Mouse (Mus musculus): ENCODE measurements around the gene Bhlha15. TPM values are rescaled to one million over a fixed set of nuclear protein-coding genes. Genes with fewer than 3 reads are reported as not detected.

The Bhlha15 gene
- polyA plus RNA-seq, 1 experiment from 2014 or later, result 0.09 TPM

Other genes with a start within 250 kb of the Bhlha15 start
- gene Ccz1, start 175.4 kb upstream of the Bhlha15 start, polyA plus RNA-seq (2016; fragmentation: Nextera tagmentation; extraction: Ambion mirVana), result 94.2 and 95.5 TPM in 2 replicates
- not detected in 2 replicates for gene Ocm, start 163.6 kb upstream of the Bhlha15 start, polyA plus RNA-seq (2016; fragmentation: Nextera tagmentation; extraction: Ambion mirVana)
- gene Lmtk2, start 89.8 kb upstream of the Bhlha15 start, polyA plus RNA-seq (2016; fragmentation: Nextera tagmentation; extraction: Ambion mirVana), result 5.4 and 5.8 TPM in 2 replicates
- gene Tecpr1, start 33.3 kb downstream of the Bhlha15 start, polyA plus RNA-seq (2016; fragmentation: Nextera tagmentation; extraction: Ambion mirVana), result 23.4 and 24.7 TPM in 2 replicates
- gene Bri3, start 54.2 kb downstream of the Bhlha15 start, polyA plus RNA-seq (2016; fragmentation: Nextera tagmentation; extraction: Ambion mirVana), result 115 and 157 TPM in 2 replicates
- gene Baiap2l1, start 167.8 kb downstream of the Bhlha15 start, polyA plus RNA-seq (2016; fragmentation: Nextera tagmentation; extraction: Ambion mirVana), result 3.8 and 5.2 TPM in 2 replicates

Measured in hindbrain, embryonic 10.5 days (tissue).